Mouse (Mus musculus) urinary bladder, postnatal 4 days (tissue): Measurements from ENCODE around the gene Gm20388.
A peak's percentile ranks its signal among the peaks of the same experiment; 100 is the strongest.
"Not testable (repeated sequence)": the region's sequence is repeated elsewhere in the genome, so short reads cannot be mapped to it uniquely, and the experiment has no call there.

Source experiments
- DNase-seq, 2 experiments: peaks; one replicate each; pipeline ENCODE4 v3.0.0; 2021 to 2022; ENCODE audit warnings: low spot score in 2 of 2

Gm20388 gene

DNA sequence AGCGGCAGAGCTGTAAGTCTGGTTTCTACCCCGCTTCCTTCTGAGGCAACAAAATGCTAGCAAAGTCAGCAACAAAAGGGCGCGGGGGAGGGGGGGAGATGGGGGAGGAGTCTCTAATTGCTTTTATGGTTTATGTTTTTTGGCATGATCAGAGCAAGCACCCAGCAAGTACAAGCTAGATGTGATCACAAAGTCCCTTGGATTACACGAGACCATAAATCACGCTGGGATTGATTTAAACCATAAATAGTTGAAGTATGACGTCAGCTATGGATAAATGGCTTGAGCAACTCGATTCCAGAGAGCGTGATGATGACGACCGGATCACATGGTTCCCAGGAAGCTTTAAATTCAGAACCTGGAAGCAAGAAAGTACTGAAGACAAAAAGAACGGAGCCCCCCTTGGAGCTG is 3720.2 kb downstream of the Gm20388 start:
- peak in 1 of 2 experiments; percentile 55 for DNase-seq

DNA sequence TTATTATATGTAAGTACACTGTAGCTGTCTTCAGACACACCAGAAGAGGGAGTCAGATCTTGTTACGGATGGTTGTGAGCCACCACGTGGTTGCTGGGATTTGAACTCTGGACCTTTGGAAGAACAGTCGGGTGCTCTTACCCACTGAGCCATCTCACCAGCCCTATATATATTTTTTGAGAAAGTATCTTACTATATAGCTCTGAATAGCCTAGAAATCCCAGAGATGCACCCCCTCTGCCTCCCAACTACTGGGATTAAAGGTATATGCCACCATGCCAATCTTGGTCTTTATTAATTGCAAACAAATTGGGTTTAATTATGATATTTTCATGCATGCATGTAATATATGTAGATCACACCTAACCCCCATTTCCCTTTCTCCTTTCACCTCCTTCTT is 3721.1 kb downstream of the Gm20388 start:
- not testable (repeated sequence) for DNase-seq

DNA sequence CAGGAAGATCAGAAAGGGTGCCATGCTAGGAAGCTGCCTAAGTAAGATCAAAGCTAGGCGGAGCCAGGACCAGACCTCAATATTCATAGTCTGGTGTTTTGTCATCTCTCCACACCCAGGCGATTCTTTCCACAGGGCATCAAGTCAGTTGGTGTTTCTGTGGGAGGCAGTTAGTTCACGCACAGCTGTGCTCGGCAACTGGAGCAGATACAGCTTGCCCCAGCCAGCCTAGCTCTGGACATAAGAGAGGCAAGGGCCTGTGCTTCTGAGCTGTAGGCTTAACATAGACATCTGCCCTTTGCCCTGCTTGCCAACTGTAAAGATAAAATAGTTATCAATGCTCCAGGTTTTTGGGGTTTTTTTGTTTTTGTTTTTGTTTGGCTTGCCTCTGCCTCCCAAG is 3721.6 kb downstream of the Gm20388 start:
- peak in 1 of 2 experiments; percentile 43 for DNase-seq

DNA sequence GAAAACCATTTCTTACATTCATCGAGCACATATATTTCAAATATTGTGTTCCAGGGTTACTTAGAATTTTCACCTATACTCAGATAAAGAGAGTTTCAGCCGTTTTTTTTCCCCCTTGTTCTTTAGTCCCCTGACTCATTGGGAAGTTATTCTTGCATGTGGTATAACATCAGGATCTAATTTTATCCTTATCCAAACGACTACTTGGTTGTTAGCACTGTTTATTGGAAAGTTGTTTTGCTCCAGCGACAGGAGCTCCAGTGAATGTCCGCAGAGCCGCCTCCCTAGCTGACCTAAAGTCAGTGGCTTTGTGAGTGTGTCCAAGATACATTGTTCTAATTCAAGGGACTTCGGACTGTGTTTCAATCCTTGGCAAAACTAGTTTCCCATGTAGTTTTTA is 3723.2 kb downstream of the Gm20388 start:
- DNase-seq = peak in 1 of 2 experiments; percentile 50

DNA sequence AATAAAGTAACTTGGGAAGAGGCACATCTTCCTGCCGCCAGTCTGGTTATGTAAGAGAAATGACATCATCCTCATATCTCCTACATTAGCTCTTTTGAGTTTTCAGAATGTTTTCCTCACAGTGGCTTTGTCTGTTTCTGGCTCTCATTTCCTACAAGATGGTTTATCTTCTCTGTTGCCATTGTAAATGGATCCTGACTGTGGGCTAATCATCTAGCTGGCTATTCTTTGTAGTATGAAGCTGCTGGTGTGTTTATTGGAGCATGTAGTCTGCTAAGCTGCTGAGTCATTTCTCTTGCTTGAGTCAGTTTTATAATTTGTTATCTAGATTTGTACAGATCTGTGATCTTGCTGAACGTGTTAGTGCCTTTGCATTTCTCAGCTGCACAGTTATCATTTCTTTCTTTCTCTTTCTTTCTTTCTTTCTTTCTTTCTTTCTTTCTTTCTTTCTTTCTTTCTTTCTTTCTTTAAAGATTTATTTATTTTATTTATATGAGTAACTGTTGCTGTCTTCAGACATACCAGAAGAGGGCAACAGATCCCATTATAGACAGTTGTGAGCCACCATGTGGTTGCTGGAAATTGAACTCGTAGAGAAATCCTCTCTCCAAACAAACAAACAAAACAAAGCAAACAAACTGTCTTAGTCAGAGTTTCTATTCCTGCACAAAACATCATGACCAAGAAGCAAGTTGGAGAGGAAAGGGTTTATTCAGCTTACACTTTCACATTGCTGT is 3723.9 kb downstream of the Gm20388 start:
- DNase-seq = peak in 1 of 2 experiments; percentile 8

DNA sequence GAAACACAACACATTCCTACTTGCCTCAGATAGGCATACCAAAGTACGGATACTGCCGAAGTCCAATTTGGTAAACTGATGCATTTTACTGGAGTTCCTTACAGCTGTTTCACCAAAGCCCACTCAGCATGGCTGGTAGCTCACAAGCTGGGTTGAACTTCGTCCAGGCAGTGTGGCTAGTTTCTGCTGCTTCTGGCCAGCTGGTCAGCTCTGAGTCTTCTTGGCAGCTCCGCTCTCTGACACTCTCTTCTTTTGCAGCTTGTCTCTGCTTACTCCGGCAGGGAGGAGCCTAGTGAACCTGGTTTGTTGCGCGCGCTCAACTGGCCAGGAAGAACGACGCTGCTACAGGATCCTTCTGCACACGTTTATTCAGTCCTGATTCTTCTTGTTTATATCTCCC is 3725.0 kb downstream of the Gm20388 start:
- no peak for DNase-seq

DNA sequence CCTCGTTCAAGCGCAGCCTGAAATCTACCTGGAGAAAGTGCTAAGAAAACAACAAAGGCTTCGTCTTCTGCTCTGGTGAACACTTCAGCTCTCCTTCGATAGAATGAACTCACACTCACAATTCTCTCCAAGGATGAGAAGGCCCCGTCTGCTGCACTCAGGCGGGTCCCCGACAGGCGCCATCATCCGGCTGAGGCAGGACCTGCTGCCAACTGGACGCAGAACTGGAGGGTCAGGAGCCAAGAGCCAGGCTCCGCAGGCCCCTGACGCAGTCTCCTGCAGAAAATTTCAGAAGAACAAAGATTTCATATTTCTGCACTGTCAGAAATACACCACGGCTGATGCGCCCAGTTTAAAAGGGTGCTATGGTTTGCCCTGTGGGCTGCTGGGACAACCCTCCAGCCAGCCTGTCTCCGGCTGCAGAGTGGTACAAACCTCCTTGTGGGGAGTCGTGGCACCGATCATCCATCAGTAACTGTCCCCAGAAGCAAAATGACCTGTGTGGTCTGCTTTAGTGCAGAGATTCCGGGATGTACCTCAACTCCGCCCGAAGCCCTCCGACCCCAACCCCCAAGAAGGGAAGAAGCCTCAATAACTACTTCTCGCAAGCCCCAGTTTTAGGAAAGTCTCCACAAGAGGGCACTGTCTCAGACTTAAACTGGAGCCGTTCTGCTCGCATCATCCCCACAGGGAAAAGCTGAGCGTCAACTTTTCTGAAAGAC is 3732.8 kb downstream of the Gm20388 start:
- peak in 1 of 2 experiments; percentile 39 for DNase-seq

DNA sequence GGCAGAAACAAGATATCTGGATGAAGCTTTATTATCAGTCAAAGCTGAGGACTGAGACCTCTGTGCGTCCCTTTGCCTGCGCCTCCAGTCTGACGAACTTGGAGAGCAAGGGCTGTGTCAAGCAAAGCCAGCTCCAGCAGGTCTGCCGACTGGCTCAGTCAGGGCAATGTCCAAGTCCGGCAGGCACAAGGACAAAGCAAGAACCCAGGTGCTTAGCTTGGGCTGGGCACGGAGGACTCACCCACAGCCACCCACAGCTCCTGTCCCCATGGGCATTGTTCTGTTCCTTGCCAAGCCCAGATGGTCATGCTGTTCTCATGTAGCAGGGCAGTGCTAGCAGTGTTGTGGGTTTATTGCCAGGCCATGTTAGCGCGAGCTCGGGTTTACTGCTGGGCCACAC is 3734.6 kb downstream of the Gm20388 start:
- DNase-seq = no peak

DNA sequence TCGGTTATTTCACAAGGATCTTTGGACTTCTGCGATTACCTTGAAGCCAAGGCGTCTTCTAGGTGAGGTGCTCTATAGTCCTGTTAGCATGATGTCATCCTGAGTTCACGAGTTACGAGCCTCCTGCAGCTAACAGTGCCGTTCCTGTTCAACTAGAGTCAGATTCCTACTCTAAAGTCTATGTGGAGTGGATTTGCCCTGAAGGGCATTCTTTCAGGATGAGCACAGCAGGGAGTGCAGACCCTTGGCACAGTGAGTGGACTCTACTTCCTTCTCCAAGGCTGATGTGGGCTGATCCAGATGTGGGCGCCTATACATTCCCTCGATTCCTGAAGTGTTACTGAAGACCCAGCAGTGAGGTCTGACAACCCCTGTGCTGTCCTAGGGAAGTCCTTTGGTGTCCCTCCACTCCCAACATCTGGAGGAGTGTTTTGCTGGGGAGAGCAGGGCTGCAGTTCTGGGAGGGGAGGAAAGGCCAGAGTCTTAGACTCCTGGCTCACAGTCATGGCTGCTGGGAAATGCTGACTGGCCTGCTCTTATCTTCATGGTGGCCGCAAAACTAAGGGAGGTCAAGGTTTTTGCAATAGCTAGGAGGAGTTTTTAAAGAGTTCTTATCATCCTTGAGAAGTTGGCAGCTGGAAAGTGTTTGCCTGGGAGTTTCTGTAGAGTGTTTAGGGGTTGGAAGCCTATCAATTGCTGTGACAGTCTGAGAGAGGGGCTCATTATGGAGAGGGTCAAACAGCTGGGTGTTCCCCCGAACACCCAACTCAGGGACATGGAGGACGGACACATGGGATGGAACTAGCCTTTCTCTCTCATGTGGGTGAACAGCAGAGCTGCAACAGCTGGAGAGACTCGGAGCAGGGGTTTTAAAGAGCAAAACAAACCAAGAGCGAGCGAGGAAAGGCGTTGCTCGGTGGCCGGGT is 3737.9 kb downstream of the Gm20388 start:
- peak in 1 of 2 experiments; percentile 55 for DNase-seq

DNA sequence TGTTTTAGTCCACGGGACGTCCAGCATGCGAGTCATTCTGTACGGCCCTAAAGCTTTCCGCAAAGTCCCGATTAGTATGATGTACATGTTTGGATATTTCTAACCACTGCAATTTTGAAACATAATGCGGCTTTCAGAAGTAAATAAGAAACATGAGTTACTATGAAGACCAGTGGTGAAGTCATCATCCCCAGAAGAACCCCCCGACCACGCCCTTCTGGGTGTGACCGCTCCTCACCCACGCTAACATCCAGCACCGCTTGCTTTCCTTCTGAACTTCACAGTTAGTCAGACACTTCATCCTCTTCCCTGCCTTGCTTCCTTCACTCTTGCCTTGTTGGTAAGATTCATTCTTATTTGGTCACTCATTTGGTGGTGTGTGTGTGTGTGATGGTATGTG is 3738.8 kb downstream of the Gm20388 start:
- no peak for DNase-seq

DNA sequence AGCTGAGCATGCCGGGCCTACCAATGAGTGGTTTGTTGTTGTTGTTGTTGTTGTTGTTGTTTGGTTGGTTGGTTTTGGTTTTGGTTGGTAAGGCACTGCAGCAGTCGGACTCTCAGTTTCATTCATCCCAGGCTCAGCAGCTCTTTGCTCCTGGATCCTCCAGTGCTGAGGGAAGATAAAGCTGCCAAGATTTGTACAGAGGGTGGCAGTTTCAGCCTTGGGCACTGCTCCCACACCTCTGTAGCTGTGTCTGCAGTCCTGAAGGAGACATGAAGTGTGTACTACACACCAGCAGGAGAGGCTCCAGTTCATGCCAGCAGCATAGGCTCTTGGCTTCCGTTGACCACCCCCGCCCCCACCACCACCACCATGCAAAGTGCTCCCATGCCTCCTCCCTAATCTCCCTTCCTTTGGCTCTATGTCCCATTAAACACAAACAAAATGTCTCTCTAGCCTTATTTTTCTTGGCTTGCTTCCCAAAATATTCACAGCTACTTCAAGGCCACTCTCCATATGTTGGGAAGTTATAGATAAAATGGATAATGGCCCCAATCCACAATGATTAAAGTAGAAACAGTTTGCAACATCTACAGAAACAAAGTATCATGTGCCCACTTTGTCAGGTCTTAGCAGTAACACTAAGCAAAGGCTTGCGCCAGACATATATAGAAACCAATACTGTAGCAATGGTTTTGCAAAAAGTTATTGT is 3740.9 kb downstream of the Gm20388 start:
- no peak for DNase-seq

DNA sequence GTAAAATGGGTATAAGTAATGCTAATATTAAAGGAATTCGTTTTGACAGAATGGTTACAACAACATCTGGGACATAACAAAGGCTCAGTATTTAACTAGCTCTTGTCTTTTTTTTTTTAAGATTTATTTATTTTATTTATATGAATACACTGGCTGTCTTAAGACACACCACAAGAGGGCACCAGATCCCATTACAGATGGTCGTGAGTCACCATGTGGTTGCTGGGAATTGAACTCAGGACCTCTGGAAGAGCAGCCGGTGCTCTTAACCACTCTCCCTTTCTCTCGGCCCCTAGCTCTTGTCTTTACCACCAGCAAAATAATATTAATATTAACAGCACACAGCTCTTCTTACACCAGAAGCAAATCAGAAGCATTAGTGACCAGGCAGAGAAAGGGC is 3742.0 kb downstream of the Gm20388 start:
- no peak for DNase-seq

DNA sequence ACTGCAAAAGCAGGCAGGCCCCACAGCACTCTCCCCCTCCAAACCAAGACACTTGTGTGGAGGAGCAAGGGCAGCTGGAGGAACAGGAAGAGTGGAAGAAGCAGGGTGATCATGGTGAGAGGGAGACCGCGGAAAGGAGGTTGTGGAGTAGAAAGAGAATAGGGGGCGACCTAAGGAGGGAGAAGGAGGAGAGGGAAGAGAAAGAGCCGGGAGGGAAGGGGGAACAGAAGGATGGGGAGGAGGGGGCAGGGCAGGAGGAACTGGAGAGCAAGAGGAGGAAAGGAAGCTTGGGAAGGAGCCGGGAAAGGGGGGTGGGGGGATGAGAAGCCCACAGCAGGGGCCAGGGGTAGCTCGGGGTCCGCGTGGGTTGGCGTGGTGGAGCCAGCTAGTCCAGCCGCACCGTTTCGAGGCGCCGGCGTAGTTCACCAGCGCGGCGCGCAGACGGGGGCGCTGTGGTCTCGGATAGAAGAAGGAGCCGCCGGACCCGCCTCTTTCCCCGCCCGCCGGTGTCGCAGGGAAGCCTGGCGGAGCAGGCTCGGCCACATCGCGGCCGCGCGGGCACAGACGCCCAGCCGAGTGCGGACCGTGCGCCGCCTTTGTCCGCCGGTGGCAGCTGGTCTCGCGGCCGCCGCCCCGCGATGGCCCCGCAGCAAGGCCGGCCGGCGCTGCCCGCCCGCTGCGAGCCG is 3742.8 kb downstream of the Gm20388 start, which contains the start of gene Rhou:
Rhou (plus strand) TSS at position 622 of the 686 bp plus-strand sequence.
- DNase-seq = peak; percentile 89 to 96

DNA sequence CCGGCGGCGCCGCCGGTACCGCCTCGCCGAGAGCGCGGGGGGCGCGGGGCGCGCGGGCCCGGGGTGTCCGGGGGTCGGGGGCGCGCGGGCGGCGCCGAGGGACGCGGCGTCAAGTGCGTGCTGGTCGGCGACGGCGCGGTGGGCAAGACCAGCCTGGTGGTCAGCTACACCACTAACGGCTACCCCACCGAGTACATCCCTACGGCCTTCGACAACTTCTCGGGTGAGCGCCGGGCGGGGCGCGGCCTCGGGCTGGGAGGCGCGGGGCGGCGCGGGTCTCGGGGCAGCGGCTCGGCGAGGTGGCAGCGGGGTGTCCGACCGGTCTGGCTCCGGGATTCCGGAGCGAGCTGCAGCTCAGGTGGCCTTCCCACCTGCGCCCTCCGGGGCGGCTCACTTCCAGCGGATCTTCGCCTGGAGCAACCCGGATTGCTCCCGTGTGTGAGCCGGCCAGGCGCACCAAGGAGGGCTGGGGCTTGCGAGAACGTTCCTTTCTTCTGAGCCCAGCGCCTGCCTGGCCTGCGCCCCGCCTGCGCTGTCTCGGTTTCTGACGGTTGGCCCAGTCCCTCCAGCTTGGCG is 3743.4 kb downstream of the Gm20388 start:
- peak; percentile 64 to 76 for DNase-seq

DNA sequence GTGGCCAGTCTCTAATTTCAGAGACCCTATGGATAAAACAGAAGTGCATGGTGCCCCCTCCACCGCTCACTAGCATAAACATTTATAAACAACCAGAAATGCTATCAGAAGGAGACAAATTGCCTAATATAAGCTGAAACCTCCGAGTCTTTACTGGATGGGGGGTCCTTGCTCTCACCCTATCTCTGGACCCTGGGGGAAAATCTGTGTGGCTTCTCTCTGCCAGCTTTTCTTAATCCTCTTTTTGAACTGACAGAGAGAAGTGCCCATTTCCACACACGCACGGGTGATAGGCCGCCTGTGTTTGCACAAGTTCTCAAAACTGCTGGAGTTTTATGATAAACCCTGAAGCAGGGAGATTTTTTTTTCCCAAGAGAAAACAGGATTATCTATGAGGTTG is 3744.1 kb downstream of the Gm20388 start:
- no peak for DNase-seq

DNA sequence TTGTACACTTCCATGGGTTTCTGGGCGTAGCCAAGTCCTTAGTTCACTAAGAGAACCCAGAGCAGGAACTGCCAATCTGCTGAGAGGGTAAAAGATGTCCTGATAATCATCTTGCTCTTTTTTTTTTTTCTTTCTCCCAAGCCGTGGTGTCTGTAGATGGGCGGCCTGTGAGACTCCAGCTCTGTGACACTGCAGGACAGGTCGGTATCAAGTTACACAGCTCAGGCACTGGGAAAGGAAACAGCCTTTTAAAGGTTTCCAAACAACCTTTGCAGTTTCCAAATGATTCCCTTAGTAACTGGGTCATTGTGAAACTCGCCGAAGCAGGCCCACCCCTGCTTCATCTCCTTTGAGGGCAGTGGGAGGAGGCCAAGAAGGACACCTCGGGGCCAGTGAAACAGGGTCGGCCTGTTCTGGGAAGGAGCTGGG is 3744.7 kb downstream of the Gm20388 start:
- DNase-seq = no peak

DNA sequence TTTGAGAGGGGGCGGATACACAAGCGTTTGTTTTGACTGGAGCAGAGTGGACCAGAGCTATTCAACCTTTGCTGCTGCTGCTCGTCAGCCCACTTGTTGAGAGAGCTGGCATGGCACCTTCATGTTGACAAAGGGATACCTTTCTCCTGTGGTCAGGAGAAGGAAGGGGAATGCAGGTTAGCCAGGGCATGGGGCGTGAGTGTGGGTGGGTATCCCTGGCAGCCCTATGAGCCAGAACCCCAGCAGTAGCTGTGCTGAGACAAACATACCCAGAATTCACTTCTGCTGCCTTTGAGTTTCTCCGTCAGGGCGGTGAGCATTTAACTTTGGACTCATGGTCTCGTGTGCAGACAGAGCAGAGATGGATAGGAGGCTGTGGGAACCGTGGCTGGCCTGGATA is 3747.2 kb downstream of the Gm20388 start:
- DNase-seq = no peak

DNA sequence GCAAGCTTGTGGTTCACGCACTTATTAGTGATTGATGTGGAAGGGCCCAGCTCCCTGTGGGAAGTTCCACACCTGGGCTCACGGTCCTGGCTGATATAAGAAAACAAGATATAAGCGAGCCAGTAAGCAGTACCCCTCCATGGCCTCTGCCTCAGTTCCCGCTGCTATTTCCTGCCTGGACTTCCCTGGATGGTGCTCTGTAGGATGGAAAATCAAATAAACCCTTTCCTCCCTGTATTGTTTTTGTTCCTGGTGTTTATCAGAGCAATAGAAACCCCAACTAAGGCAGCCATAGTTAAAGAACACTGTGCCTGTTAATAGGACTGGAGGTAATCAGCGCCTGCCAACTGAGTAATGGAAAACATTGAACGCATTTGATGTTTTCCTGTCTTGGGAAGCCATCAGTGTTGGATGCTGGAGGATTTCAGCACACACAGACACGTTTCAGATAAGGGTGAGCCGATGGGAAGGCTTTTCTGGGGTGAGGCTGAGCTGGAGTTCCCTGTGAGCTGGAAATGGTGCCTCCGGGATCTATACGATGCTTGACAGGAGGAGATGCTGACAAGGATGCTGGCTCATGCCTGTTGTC is 3748.9 kb downstream of the Gm20388 start:
- DNase-seq = no peak

DNA sequence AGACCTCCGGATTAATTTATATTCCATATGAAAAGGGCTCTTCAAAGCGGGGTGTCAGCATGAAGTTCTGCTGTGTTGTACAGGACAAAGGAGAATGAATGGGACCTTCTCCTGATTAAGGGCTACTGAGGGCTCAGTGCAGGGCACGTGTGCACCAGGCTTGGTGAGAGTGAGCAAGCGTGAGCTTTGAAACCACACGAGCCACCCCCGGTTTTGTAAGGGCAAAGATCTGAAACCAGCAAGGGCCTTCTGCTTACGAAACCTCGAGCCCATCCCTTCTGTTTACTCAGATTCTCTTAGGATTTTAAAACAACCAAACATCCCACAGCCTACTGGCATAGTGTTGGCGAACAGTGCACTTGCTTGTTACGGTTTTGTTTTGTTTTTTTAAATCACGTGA is 3750.9 kb downstream of the Gm20388 start:
- no peak for DNase-seq

DNA sequence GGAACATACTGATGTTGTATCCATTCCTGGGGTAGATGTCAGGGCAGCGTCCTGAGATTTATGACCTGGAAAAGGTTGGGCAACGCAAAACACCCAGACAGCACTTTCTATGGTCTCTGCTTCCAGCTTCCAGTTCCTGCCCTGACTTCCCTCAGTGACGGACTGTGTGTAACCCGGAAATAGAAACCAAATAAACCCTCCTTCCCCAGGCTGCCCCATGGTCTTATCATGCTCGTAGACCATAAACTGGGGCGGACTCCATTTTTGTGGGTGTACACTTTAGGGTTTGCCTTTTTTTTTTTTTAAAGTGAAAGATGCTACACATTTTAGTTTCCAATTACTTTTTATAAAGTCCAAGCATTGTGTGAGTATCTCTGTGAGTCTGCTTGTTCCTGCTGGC is 3754.9 kb downstream of the Gm20388 start:
- no peak for DNase-seq
